Mouse (Mus musculus) CD4-positive naive resting alpha-beta T cell, adult 76 days (primary cell): Measurements from ENCODE around the gene Nudt10. TPM values are rescaled to one million over a fixed set of nuclear protein-coding genes. Genes with fewer than 3 reads are reported as not detected.

Source experiments
- total RNA-seq: library from RNA; stranded (reverse); gene quantifications from one replicate; pipeline ENCODE4 v1.2.4, GENCODE M21; 2023

Gene Nudt10
- not detected for total RNA-seq

GRCm38 (mm10) chrX:6172823-6173640 is at the start of gene Nudt10:
TSS of gene Nudt10 (minus strand) at chrX:6173015.

Other genes starting within 250 kb of the Nudt10 start
- gene Nudt11, start 125.6 kb downstream of the Nudt10 start, total RNA-seq, result not detected
- gene AU022751, start 89.6 kb downstream of the Nudt10 start, total RNA-seq, result not detected
- gene Bmp15, start 147.7 kb upstream of the Nudt10 start, total RNA-seq, result not detected
- gene Shroom4, start 226.8 kb upstream of the Nudt10 start, total RNA-seq, result 0.06 TPM